Mouse (Mus musculus) E14TG2a.4 (cell line): ENCODE measurements around the gene Rbms2.
"Not testable (repeated sequence)": the region's sequence is repeated elsewhere in the genome, so short reads cannot be mapped to it uniquely, and the experiment has no call there.

ENCODE experiments used
- H3K27me3 ChIP-seq: 2 replicates; pipeline ENCODE4 v1.6.1; 2014; ENCODE audit warnings: low read length, control low read depth; ENCODE audit not compliant: insufficient read depth
- H3K36me3 ChIP-seq: 2 replicates; pipeline ENCODE4 v1.6.1; 2014; ENCODE audit warnings: low read length, control low read depth; ENCODE audit not compliant: insufficient read depth
- H3K4me1 ChIP-seq: replicated peaks from 2 replicates; pipeline ENCODE4 v1.6.1; 2014; ENCODE audit warnings: low read depth, low read length, control low read depth
- H3K4me3 ChIP-seq: replicated peaks from 2 replicates; pipeline ENCODE4 v1.5.1; 2014; ENCODE audit warnings: mild to moderate bottlenecking, low read length
- H3K9me3 ChIP-seq: 2 replicates; pipeline ENCODE4 v1.6.1; 2014; ENCODE audit warnings: low read length, control low read depth
- CTCF ChIP-seq: conservative IDR thresholded peaks from 2 replicates; pipeline ENCODE4 v1.5.1; 2014; ENCODE audit warnings: low read length
- NANOG ChIP-seq: IDR thresholded peaks from 2 replicates; pipeline ENCODE4 v1.6.1; 2014; ENCODE audit warnings: borderline replicate concordance, low read length, mixed read lengths
- POU5F1 ChIP-seq: IDR thresholded peaks from 2 replicates; pipeline ENCODE4 v1.6.1; 2014; ENCODE audit warnings: low read length, borderline replicate concordance

Rbms2 gene

GRCm38 (mm10) chr10:128185277-128185940 lies 5.3 kb upstream of the Rbms2 start:
- no peak for TF ChIP-seq NANOG
- no peak for TF ChIP-seq CTCF
- no peak for TF ChIP-seq POU5F1
- Histone ChIP-seq H3K9me3 (no peaks in the 10 kb centered on the region), H3K4me1 (peaks cover 55% of the 10 kb centered on the region), H3K27me3 (no peaks in the 10 kb centered on the region), H3K36me3 (no peaks in the 10 kb centered on the region), H3K4me3 (peak overlapping the region; percentile 41)

- no peaks in the 10 kb centered on the region for H3K9me3 ChIP-seq
- TF ChIP-seq CTCF (no peak), NANOG (no peak), POU5F1 (no peak)
- peaks cover 66% of the 10 kb centered on the region for H3K4me1 ChIP-seq
- no peak overlapping the region for H3K4me3 ChIP-seq
- no peaks in the 10 kb centered on the region for H3K27me3 ChIP-seq
- H3K36me3 ChIP-seq, result no peaks in the 10 kb centered on the region
These were observed 4.2 kb upstream of the Rbms2 start for GRCm38 (mm10) chr10:128184296-128184695.

- no peak for TF ChIP-seq POU5F1
- TF ChIP-seq NANOG, result no peak
- TF ChIP-seq CTCF, result no peak
- no peak overlapping the region for H3K4me3 ChIP-seq
These were observed 2.8 kb downstream of the Rbms2 start for GRCm38 (mm10) chr10:128177316-128177715.

GRCm38 (mm10) chr10:128175996-128176755 lies 3.9 kb downstream of the Rbms2 start:
- Histone ChIP-seq H3K27me3 (no peaks in the 10 kb centered on the region), H3K36me3 (no peaks in the 10 kb centered on the region), H3K4me1 (peaks cover 63% of the 10 kb centered on the region), H3K4me3 (peak overlapping the region; percentile 77), H3K9me3 (no peaks in the 10 kb centered on the region)
- TF ChIP-seq POU5F1 (no peak), CTCF (no peak), NANOG (no peak)

More at GRCm38 (mm10) chr10:128177316-128177715, 2.8 kb downstream of the Rbms2 start:
- no peaks in the 10 kb centered on the region for H3K36me3 ChIP-seq
- peaks cover 63% of the 10 kb centered on the region for H3K4me1 ChIP-seq
- H3K27me3 ChIP-seq, result no peaks in the 10 kb centered on the region
- no peaks in the 10 kb centered on the region for H3K9me3 ChIP-seq

- Histone ChIP-seq H3K4me3 (peak overlapping the region; percentile 77), H3K9me3 (no peaks in the 10 kb centered on the region), H3K27me3 (no peaks in the 10 kb centered on the region), H3K4me1 (peaks cover 63% of the 10 kb centered on the region), H3K36me3 (no peaks in the 10 kb centered on the region)
- TF ChIP-seq CTCF, result no peak
- no peak for TF ChIP-seq POU5F1
- TF ChIP-seq NANOG, result no peak
These were observed 4.8 kb downstream of the Rbms2 start for GRCm38 (mm10) chr10:128175302-128175701.

GRCm38 (mm10) chr10:128171348-128171747 lies 8.7 kb downstream of the Rbms2 start:
- H3K4me3 ChIP-seq, H3K36me3 ChIP-seq, H3K27me3 ChIP-seq, H3K9me3 ChIP-seq: not testable (repeated sequence)
- peaks cover 50% of the 10 kb centered on the region for H3K4me1 ChIP-seq

GRCm38 (mm10) chr10:128167091-128167490 lies 13.0 kb downstream of the Rbms2 start:
- Histone ChIP-seq H3K27me3 (no peaks in the 10 kb centered on the region), H3K4me3 (no peak overlapping the region), H3K9me3 (no peaks in the 10 kb centered on the region), H3K36me3 (no peaks in the 10 kb centered on the region), H3K4me1 (peaks cover 20% of the 10 kb centered on the region)
- TF ChIP-seq POU5F1 (no peak), CTCF (no peak), NANOG (no peak)

GRCm38 (mm10) chr10:128165726-128166125 lies 14.4 kb downstream of the Rbms2 start:
- not testable (repeated sequence) for H3K36me3 ChIP-seq, H3K4me3 ChIP-seq, H3K9me3 ChIP-seq, H3K27me3 ChIP-seq
- peaks cover 12% of the 10 kb centered on the region for H3K4me1 ChIP-seq

- no peaks in the 10 kb centered on the region for H3K9me3 ChIP-seq
- H3K4me3 ChIP-seq, result no peak overlapping the region
- no peaks in the 10 kb centered on the region for H3K27me3 ChIP-seq
- peaks cover 8% of the 10 kb centered on the region for H3K36me3 ChIP-seq
- TF ChIP-seq CTCF (no peak), NANOG (no peak), POU5F1 (no peak)
- H3K4me1 ChIP-seq, result peaks cover 38% of the 10 kb centered on the region
These were observed 26.1 kb downstream of the Rbms2 start for GRCm38 (mm10) chr10:128153978-128154377.
